Mouse (Mus musculus) MEL (cell line): ENCODE measurements around the gene Pla2g6. TPM values are rescaled to one million over a fixed set of nuclear protein-coding genes. Genes with fewer than 3 reads are reported as not detected.

ENCODE experiments used
- DNase-seq: peaks from one replicate; pipeline ENCODE4 v3.0.0; 2011; ENCODE audit warnings: low read depth, low spot score
- H3K27ac ChIP-seq: 2 replicates; pipeline ENCODE4 v1.5.1; 2012; ENCODE audit warnings: low read depth, mild to moderate bottlenecking, control low read depth, low read length, moderate library complexity; ENCODE audit not compliant: control insufficient read depth
- H3K27me3 ChIP-seq, 2 experiments: fragments of 150-350 bp in 1 of 2; sonication (generic) in 1 of 2; 2 replicates each; pipeline ENCODE4 v1.6.1; 2012; ENCODE audit warnings: low read length in 2 of 2, mild to moderate bottlenecking in 2 of 2, improper control_type of control experiment in 1 of 2, moderate library complexity in 1 of 2; ENCODE audit not compliant: insufficient read depth in 2 of 2, control insufficient read depth in 1 of 2
- H3K36me3 ChIP-seq, 2 experiments: 2 replicates each; pipeline ENCODE4 v1.6.1; 2012 to 2014; ENCODE audit warnings: low read length in 2 of 2, improper control_type of control experiment in 1 of 2, inconsistent platforms in 1 of 2, mild to moderate bottlenecking in 1 of 2; ENCODE audit not compliant: insufficient read depth in 2 of 2, control insufficient read depth in 1 of 2
- H3K4me1 ChIP-seq, 2 experiments: fragments of 150-350 bp in 1 of 2; sonication (generic) in 1 of 2; 2 replicates each; pipeline ENCODE4 v1.6.1; 2012; ENCODE audit warnings: low read length in 2 of 2, improper control_type of control experiment in 1 of 2, mild to moderate bottlenecking in 1 of 2; ENCODE audit not compliant: insufficient read depth in 2 of 2, control insufficient read depth in 1 of 2
- H3K4me3 ChIP-seq, 2 experiments: fragments of 150-350 bp in 1 of 2; sonication (generic) in 1 of 2; 2 replicates each; pipeline ENCODE4 v1.5.1; 2012; ENCODE audit warnings: low read depth in 2 of 2, low read length in 2 of 2, mild to moderate bottlenecking in 2 of 2, moderate library complexity in 2 of 2, control low read depth in 1 of 2, improper control_type of control experiment in 1 of 2; ENCODE audit not compliant: control insufficient read depth in 1 of 2, insufficient read depth in 1 of 2
- H3K79me2 ChIP-seq: 2 replicates; pipeline ENCODE4 v1.6.1; 2012; ENCODE audit warnings: mild to moderate bottlenecking, low read length, moderate library complexity; ENCODE audit not compliant: control insufficient read depth, poor library complexity, insufficient read depth
- H3K9ac ChIP-seq: 2 replicates; pipeline ENCODE4 v1.6.1; 2012; ENCODE audit warnings: low read depth, mild to moderate bottlenecking, control low read depth, low read length, moderate library complexity; ENCODE audit not compliant: control insufficient read depth, poor library complexity, severe bottlenecking
- H3K9me3 ChIP-seq: fragments of 150-350 bp; sonication (generic); replicated peaks from 2 replicates; pipeline ENCODE4 v1.6.1; 2012; ENCODE audit warnings: mild to moderate bottlenecking, low read length, improper control_type of control experiment, moderate library complexity; ENCODE audit not compliant: insufficient read depth
- CHD1 ChIP-seq: IDR thresholded peaks from 2 replicates; pipeline ENCODE4 v1.6.1; 2012; ENCODE audit warnings: low read depth, mild to moderate bottlenecking, inconsistent platforms, low read length, improper control_type of control experiment
- CHD2 ChIP-seq: IDR thresholded peaks from 2 replicates; pipeline ENCODE4 v1.6.1; 2011; ENCODE audit warnings: low read length, improper control_type of control experiment
- CTCF ChIP-seq, 3 experiments: IDR thresholded peaks in 2 of 3; conservative IDR thresholded peaks in 1 of 3; 2 replicates each; pipeline ENCODE4 v1.5.1; 2011 to 2012; ENCODE audit warnings: low read length in 3 of 3, low read depth in 2 of 3, mild to moderate bottlenecking in 2 of 3, improper control_type of control experiment in 1 of 3, inconsistent platforms in 1 of 3, mixed read lengths in 1 of 3, moderate library complexity in 1 of 3; ENCODE audit not compliant: control insufficient read depth in 1 of 3, insufficient read depth in 1 of 3, poor library complexity in 1 of 3, severe bottlenecking in 1 of 3
- ELF1 ChIP-seq: IDR thresholded peaks from 2 replicates; pipeline ENCODE4 v1.6.1; 2014; ENCODE audit warnings: low read depth, mild to moderate bottlenecking, inconsistent platforms, low read length, improper control_type of control experiment, moderate library complexity
- ETS1 ChIP-seq: IDR thresholded peaks from 2 replicates; pipeline ENCODE4 v1.6.1; 2012; ENCODE audit warnings: low read depth, mild to moderate bottlenecking, inconsistent platforms, low read length, improper control_type of control experiment, moderate library complexity
- GABPA ChIP-seq: IDR thresholded peaks from 2 replicates; pipeline ENCODE4 v1.6.1; 2012; ENCODE audit warnings: low read depth, mild to moderate bottlenecking, inconsistent platforms, low read length, improper control_type of control experiment, moderate library complexity
- JUND ChIP-seq: IDR thresholded peaks from 2 replicates; pipeline ENCODE4 v1.6.1; 2011; ENCODE audit warnings: low read depth, mild to moderate bottlenecking, improper control_type of control experiment, low read length
- KAT2A ChIP-seq: conservative IDR thresholded peaks from 2 replicates; pipeline ENCODE4 v1.6.1; 2012; ENCODE audit warnings: low read depth, low read length, improper control_type of control experiment, inconsistent platforms
- MAFK ChIP-seq: IDR thresholded peaks from 2 replicates; pipeline ENCODE4 v1.6.1; 2011; ENCODE audit warnings: low read depth, mild to moderate bottlenecking, low read length, improper control_type of control experiment, borderline replicate concordance
- MEF2A ChIP-seq: IDR thresholded peaks from 2 replicates; pipeline ENCODE4 v1.6.1; 2014; ENCODE audit warnings: low read depth, mild to moderate bottlenecking, inconsistent platforms, low read length, improper control_type of control experiment; ENCODE audit not compliant: poor library complexity, insufficient replicate concordance, severe bottlenecking; ENCODE audit errors: extremely low read depth
- MXI1 ChIP-seq: IDR thresholded peaks from 2 replicates; pipeline ENCODE4 v1.6.1; 2011; ENCODE audit warnings: mild to moderate bottlenecking, low read depth, low read length, improper control_type of control experiment
- MYC ChIP-seq: IDR thresholded peaks from 2 replicates; pipeline ENCODE4 v1.6.1; 2011; ENCODE audit warnings: low read depth, mild to moderate bottlenecking, low read length, improper control_type of control experiment, moderate library complexity
- NELFE ChIP-seq: IDR thresholded peaks from 2 replicates; pipeline ENCODE4 v1.6.1; 2011; ENCODE audit warnings: low read depth, low read length, improper control_type of control experiment
- POLR2A ChIP-seq, 2 experiments: IDR thresholded peaks; 2 replicates each; pipeline ENCODE4 v1.6.1; 2011 to 2012; ENCODE audit warnings: low read length in 2 of 2, mild to moderate bottlenecking in 2 of 2, control low read depth in 1 of 2, improper control_type of control experiment in 1 of 2, low read depth in 1 of 2, moderate library complexity in 1 of 2; ENCODE audit not compliant: control insufficient read depth in 1 of 2, insufficient read depth in 1 of 2, poor library complexity in 1 of 2
- POLR2AphosphoS2 ChIP-seq: IDR thresholded peaks from 2 replicates; pipeline ENCODE4 v1.6.1; 2011; ENCODE audit warnings: low read length, improper control_type of control experiment
- POLR2AphosphoS5 ChIP-seq: IDR thresholded peaks from 2 replicates; pipeline ENCODE4 v1.6.1; 2012; ENCODE audit warnings: low read depth, borderline replicate concordance, mild to moderate bottlenecking, inconsistent platforms, low read length, moderate library complexity, mixed read lengths
- RAD21 ChIP-seq: IDR thresholded peaks from 2 replicates; pipeline ENCODE4 v1.6.1; 2011; ENCODE audit warnings: mild to moderate bottlenecking, low read depth, low read length, improper control_type of control experiment
- RCOR1 ChIP-seq: IDR thresholded peaks from 2 replicates; pipeline ENCODE4 v1.6.1; 2012; ENCODE audit warnings: low read depth, mild to moderate bottlenecking, inconsistent platforms, low read length, improper control_type of control experiment
- SIN3A ChIP-seq: IDR thresholded peaks from 2 replicates; pipeline ENCODE4 v1.6.1; 2012; ENCODE audit warnings: low read length, improper control_type of control experiment, inconsistent platforms
- TCF12 ChIP-seq: IDR thresholded peaks from 2 replicates; pipeline ENCODE4 v1.6.1; 2014; ENCODE audit warnings: low read depth, mild to moderate bottlenecking, inconsistent platforms, low read length, improper control_type of control experiment, moderate library complexity
- USF2 ChIP-seq, 2 experiments: IDR thresholded peaks; 2 replicates each; pipeline ENCODE4 v1.6.1; 2011 to 2012; ENCODE audit warnings: improper control_type of control experiment in 2 of 2, low read length in 2 of 2, borderline replicate concordance in 1 of 2, inconsistent platforms in 1 of 2, low read depth in 1 of 2, mild to moderate bottlenecking in 1 of 2; ENCODE audit not compliant: insufficient read depth in 1 of 2
- ZC3H11A ChIP-seq: IDR thresholded peaks from 2 replicates; pipeline ENCODE4 v1.6.1; 2012; ENCODE audit warnings: low read depth, mild to moderate bottlenecking, inconsistent platforms, low read length, improper control_type of control experiment
- ZMIZ1 ChIP-seq: IDR thresholded peaks from 2 replicates; pipeline ENCODE4 v1.6.1; 2012; ENCODE audit warnings: low read depth, mild to moderate bottlenecking, inconsistent platforms, low read length, improper control_type of control experiment, moderate library complexity
- ZNF384 ChIP-seq: IDR thresholded peaks from 2 replicates; pipeline ENCODE4 v1.6.1; 2012; ENCODE audit warnings: low read depth, mild to moderate bottlenecking, inconsistent platforms, low read length, improper control_type of control experiment
- polyA plus RNA-seq, 2 experiments: library from polyadenylated mRNA; stranded (reverse) in 1 of 2; unstranded in 1 of 2; fragments of >175 nt in 1 of 2; fragments of >200 nt in 1 of 2; gene quantifications; 2 replicates each; pipeline versions ENCODE4 v1.2.1 to v1.2.4; 2012; ENCODE audit warnings: low replicate concordance in 2 of 2, low read depth in 1 of 2; ENCODE audit not compliant: insufficient read length in 2 of 2, insufficient read depth in 1 of 2, missing spikeins in 1 of 2
- total RNA-seq: library from RNA; depleted of rRNA; stranded (reverse); fragments of 300-350 nt; gene quantifications from 2 replicates; pipeline ENCODE4 v1.2.3, GENCODE M21; 2012

Pla2g6 gene
- total and polyA plus RNA-seq, 3 experiments, result 11.8 to 24.7 TPM; not detected in 1

- Histone ChIP-seq H3K4me1 (peaks cover 0 to 3% of the 10 kb centered on the region in 2 experiments; a peak in 1 of 4 replicates), H3K4me3 (no peak overlapping the region), H3K27ac (no peak overlapping the region)
- no peak for TF ChIP-seq MXI1
- TF ChIP-seq ZC3H11A, result no peak
- TF ChIP-seq GABPA, result no peak
- TF ChIP-seq RCOR1, result no peak
- TF ChIP-seq POLR2A (IDR thresholded peaks at IDR 0.05; ENCODE audit: control insufficient read depth in 1 of 2, insufficient read depth in 1 of 2, low read depth in 1 of 2, low read length in 2 of 2, poor library complexity in 1 of 2), result no peak
- TF ChIP-seq CHD2, result no peak
- no peak for TF ChIP-seq SIN3A
- no peak for TF ChIP-seq ZMIZ1
- TF ChIP-seq MAFK, result no peak
- TF ChIP-seq ELF1, result no peak
- no peak for TF ChIP-seq CHD1
- TF ChIP-seq NELFE, result no peak
- no peak for TF ChIP-seq USF2 (IDR thresholded peaks at IDR 0.05; ENCODE audit: borderline replicate concordance in 1 of 2, insufficient read depth in 1 of 2, low read depth in 1 of 2, low read length in 2 of 2)
- TF ChIP-seq POLR2AphosphoS5, result no peak
- no peak for TF ChIP-seq CTCF (IDR thresholded peaks at IDR 0.05 in 2 of 3, conservative IDR thresholded peaks at IDR 0.05 in 1 of 3; ENCODE audit: control insufficient read depth in 1 of 3, insufficient read depth in 1 of 3, low read depth in 2 of 3, low read length in 3 of 3, poor library complexity in 1 of 3, severe bottlenecking in 1 of 3)
- TF ChIP-seq RAD21, result no peak
- TF ChIP-seq JUND, result no peak
- TF ChIP-seq KAT2A, result no peak
- TF ChIP-seq MYC, result no peak
- TF ChIP-seq POLR2AphosphoS2, result no peak
- TF ChIP-seq, all 39 proteins: peak for 0
- Histone ChIP-seq H3K79me2 (no peaks in the 10 kb centered on the region), H3K9me3 (no peaks in the 10 kb centered on the region), H3K27me3 (no peaks in the 10 kb centered on the region), H3K9ac (no peak overlapping the region), H3K36me3 (no peaks in the 10 kb centered on the region)
- DNase-seq, result no peak
Observed at GRCm38 (mm10) chr15:79361023-79361422, 32.8 kb upstream of the Pla2g6 start.

GRCm38 (mm10) chr15:79360371-79360770 lies 32.2 kb upstream of the Pla2g6 start:
- TF ChIP-seq CHD2 (no peak), ETS1 (no peak), CHD1 (no peak), MEF2A (no peak), TCF12 (no peak), NELFE (no peak), RCOR1 (no peak), JUND (no peak), ZNF384 (no peak), MAFK (no peak)
- TF ChIP-seq, all 39 proteins: peak for 0
- Histone ChIP-seq H3K36me3 (no peaks in the 10 kb centered on the region), H3K79me2 (no peaks in the 10 kb centered on the region), H3K27ac (no peak overlapping the region), H3K9ac (no peak overlapping the region), H3K4me1 (peaks cover 0 to 3% of the 10 kb centered on the region in 2 experiments; a peak in 1 of 4 replicates), H3K4me3 (no peak overlapping the region), H3K9me3 (no peaks in the 10 kb centered on the region), H3K27me3 (no peaks in the 10 kb centered on the region)
- no peak for DNase-seq
